Mouse (Mus musculus): ENCODE data around the gene Fpr3.
"Not testable (repeated sequence)": the region's sequence is repeated elsewhere in the genome, so short reads cannot be mapped to it uniquely, and the experiment has no call there.

Fpr3 gene

GRCm38 (mm10) chr17:17883840-17884239 lies 3.8 kb upstream of the Fpr3 start, which contains the start of gene Fpr1:
Fpr1 (minus strand) TSS chr17:17883940.
- DNase-seq, result no peak

- no peak for DNase-seq
Measured at GRCm38 (mm10) chr17:17889732-17890425, 2.2 kb downstream of the Fpr3 start.

GRCm38 (mm10) chr17:17896039-17896438 lies 8.4 kb downstream of the Fpr3 start:
- DNase-seq, result peak; percentile 37

- no peak for DNase-seq
Measured at GRCm38 (mm10) chr17:17899268-17899667, 11.6 kb downstream of the Fpr3 start.

GRCm38 (mm10) chr17:17900768-17901167 lies 13.1 kb downstream of the Fpr3 start:
- DNase-seq, result no peak

GRCm38 (mm10) chr17:17909636-17910421 lies 22.2 kb downstream of the Fpr3 start:
- DNase-seq, result peak; percentile 89

- not testable (repeated sequence) for DNase-seq
Measured at GRCm38 (mm10) chr17:17912618-17913017, 25.0 kb downstream of the Fpr3 start.

- DNase-seq, result no peak
Measured at GRCm38 (mm10) chr17:17917376-17917775, 29.7 kb downstream of the Fpr3 start.

GRCm38 (mm10) chr17:17917782-17918181 lies 30.1 kb downstream of the Fpr3 start:
- no peak for DNase-seq

GRCm38 (mm10) chr17:17973443-17973842 lies 85.8 kb downstream of the Fpr3 start:
- DNase-seq, result no peak

- DNase-seq, result not testable (repeated sequence)
Measured at GRCm38 (mm10) chr17:17981232-17981631, 93.6 kb downstream of the Fpr3 start.

GRCm38 (mm10) chr17:18004752-18005151 lies 117.1 kb downstream of the Fpr3 start:
- DNase-seq, result no peak
